Mouse (Mus musculus) embryonic facial prominence, embryonic 15.5 days (tissue): ENCODE data around the gene Clp1. TPM values are rescaled to one million over a fixed set of nuclear protein-coding genes. Genes with fewer than 3 reads are reported as not detected.
A peak's percentile ranks its signal among the peaks of the same experiment; 100 is the strongest.
"Not testable (repeated sequence)": the region's sequence is repeated elsewhere in the genome, so short reads cannot be mapped to it uniquely, and the experiment has no call there.

ENCODE experiments used
- ATAC-seq: fragments of 200-750 bp; cut with Nextera tagmentation; 2 replicates; pipeline ENCODE4 v1.8.0; 2017; ENCODE audit warnings: low read depth, moderate TSS enrichment; ENCODE audit not compliant: insufficient number of reproducible peaks, low FRiP score, low TSS enrichment
- H3K27ac ChIP-seq: fragments of 300-500 bp; sonication (generic); replicated peaks from 2 replicates; pipeline ENCODE4 v1.5.1; 2015; ENCODE audit warnings: mild to moderate bottlenecking, inconsistent platforms
- H3K27me3 ChIP-seq: fragments of 300-500 bp; sonication (generic); 2 replicates; pipeline ENCODE4 v1.6.1; 2015; ENCODE audit warnings: inconsistent platforms
- H3K36me3 ChIP-seq: fragments of 300-500 bp; sonication (generic); 2 replicates; pipeline ENCODE4 v1.6.1; 2015; ENCODE audit warnings: mild to moderate bottlenecking, inconsistent platforms
- H3K4me1 ChIP-seq: fragments of 300-500 bp; sonication (generic); 2 replicates; pipeline ENCODE4 v1.6.1; 2015; ENCODE audit warnings: inconsistent platforms
- H3K4me2 ChIP-seq: fragments of 300-500 bp; sonication (generic); replicated peaks from 2 replicates; pipeline ENCODE4 v1.6.1; 2015; ENCODE audit warnings: mild to moderate bottlenecking, inconsistent platforms
- H3K4me3 ChIP-seq: fragments of 300-500 bp; sonication (generic); replicated peaks from 2 replicates; pipeline ENCODE4 v1.5.1; 2015; ENCODE audit warnings: mild to moderate bottlenecking, inconsistent platforms
- H3K9ac ChIP-seq: fragments of 300-500 bp; sonication (generic); 2 replicates; pipeline ENCODE4 v1.6.1; 2015; ENCODE audit warnings: inconsistent platforms
- H3K9me3 ChIP-seq: fragments of 300-500 bp; sonication (generic); replicated peaks from 2 replicates; pipeline ENCODE4 v1.6.1; 2016; ENCODE audit warnings: inconsistent platforms
- WGBS: fragments of 180-500 bp; shearing (Covaris S2); methylation state at CpG from one replicate; pipeline ENCODE4 v1.1.7; 2015; 5-methylcytosine and 5-hydroxymethylcytosine counted together
- polyA plus RNA-seq: library from polyadenylated mRNA; unstranded; fragments of >200 nt; fragmentation: Nextera tagmentation; extraction: Ambion mirVana; gene quantifications from 2 replicates; pipeline ENCODE4 v1.2.1, GENCODE M21; 2015

The Clp1 gene
- polyA plus RNA-seq, 1 experiment from 2014 or later, result 29.1 TPM

DNA sequence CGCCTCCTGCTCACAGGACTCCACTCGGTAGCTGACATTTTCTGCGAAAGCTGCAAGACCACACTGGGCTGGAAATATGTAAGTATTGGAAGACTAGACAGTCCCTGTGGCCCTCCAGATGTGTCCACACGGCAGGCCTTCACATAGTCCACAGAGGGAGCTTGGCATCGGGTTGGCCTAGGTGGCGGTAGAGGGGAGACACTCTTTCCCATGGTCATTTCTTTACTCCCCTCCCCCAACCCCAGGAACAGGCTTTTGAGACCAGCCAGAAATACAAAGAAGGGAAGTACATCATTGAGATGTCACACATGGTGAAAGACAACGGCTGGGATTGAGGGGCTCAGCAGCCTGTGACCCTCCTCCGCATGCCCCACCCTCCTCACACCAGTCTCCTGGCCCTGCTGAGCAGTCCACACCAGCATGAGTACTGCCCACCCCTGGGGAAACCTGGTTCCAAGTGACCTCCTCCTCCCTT is 10.3 kb upstream of the Clp1 start:
- no peak overlapping the region for H3K9ac ChIP-seq
- ATAC-seq, result no peak
- H3K27me3 ChIP-seq, result no peaks in the 10 kb centered on the region
- no peak overlapping the region for H3K4me3 ChIP-seq
- no peaks in the 10 kb centered on the region for H3K9me3 ChIP-seq
- peak overlapping the region; percentile 2; the same call in 1 of the 2 replicates for H3K27ac ChIP-seq
- H3K4me1 ChIP-seq, result peaks cover 91% of the 10 kb centered on the region
- H3K4me2 ChIP-seq, result 0 out of 2 replicates have a peak overlapping the region, but pooled peaks have one; percentile 26
- WGBS, result 7% methylated on average over 8 of the region's 8 CpGs
- 0 out of 2 replicates have a peak, but pooled peaks cover 5% of the 10 kb centered on the region for H3K36me3 ChIP-seq

- H3K4me2 ChIP-seq, result peak overlapping the region; percentile 26
- 0 out of 2 replicates have a peak, but pooled peaks cover 5% of the 10 kb centered on the region for H3K36me3 ChIP-seq
- H3K27me3 ChIP-seq, result no peaks in the 10 kb centered on the region
- 6% methylated on average over 27 of the region's 27 CpGs for WGBS
- peaks cover 82% of the 10 kb centered on the region for H3K4me1 ChIP-seq
- H3K9me3 ChIP-seq, result no peaks in the 10 kb centered on the region
- H3K4me3 ChIP-seq, result peak overlapping the region; percentile 1; the same call in 1 of the 2 replicates
- H3K27ac ChIP-seq, result no peak overlapping the region
- no peak overlapping the region for H3K9ac ChIP-seq
- ATAC-seq, result no peak
These were observed 9.4 kb upstream of the Clp1 start for GRCm38 (mm10) chr2:84736312-84737161.

DNA sequence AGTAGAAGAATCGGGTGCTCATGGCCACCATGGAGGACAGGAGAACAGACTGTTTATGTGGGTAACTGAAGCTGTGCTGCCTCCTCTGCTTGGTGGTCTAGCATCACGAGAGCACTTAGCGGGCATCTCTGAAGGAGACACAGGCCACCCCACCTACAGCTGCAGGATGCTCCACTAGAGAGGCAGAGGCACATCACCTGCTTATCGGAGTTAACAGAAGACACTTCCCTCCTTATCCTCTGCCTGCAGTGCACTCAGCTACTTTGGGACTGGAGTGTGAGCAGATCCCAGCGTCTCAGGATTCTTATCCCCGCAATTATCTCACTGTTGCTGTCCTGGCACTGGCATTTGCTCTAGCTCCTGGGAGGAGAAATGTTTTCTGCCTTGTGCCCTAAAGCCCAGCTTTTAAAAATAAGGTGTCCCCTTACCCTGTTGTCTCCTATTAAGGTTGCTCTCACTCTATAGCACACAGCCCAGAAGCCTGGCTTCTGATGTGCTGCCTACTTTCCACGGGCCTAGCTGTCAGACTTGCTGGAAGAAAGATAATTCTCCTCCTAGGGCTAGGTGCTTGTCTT is 8.3 kb upstream of the Clp1 start:
- no peak overlapping the region; the same call in 1 of the 2 replicates for H3K27ac ChIP-seq
- ATAC-seq, result no peak
- no peak overlapping the region for H3K9ac ChIP-seq
- no peaks in the 10 kb centered on the region for H3K9me3 ChIP-seq
- 0 out of 2 replicates have a peak, but pooled peaks cover 5% of the 10 kb centered on the region for H3K36me3 ChIP-seq
- H3K27me3 ChIP-seq, result no peaks in the 10 kb centered on the region
- H3K4me3 ChIP-seq, result peak overlapping the region; percentile 49
- peaks cover 71% of the 10 kb centered on the region for H3K4me1 ChIP-seq
- WGBS, result 12% methylated on average over 7 of the region's 7 CpGs
- H3K4me2 ChIP-seq, result peak overlapping the region; percentile 59

DNA sequence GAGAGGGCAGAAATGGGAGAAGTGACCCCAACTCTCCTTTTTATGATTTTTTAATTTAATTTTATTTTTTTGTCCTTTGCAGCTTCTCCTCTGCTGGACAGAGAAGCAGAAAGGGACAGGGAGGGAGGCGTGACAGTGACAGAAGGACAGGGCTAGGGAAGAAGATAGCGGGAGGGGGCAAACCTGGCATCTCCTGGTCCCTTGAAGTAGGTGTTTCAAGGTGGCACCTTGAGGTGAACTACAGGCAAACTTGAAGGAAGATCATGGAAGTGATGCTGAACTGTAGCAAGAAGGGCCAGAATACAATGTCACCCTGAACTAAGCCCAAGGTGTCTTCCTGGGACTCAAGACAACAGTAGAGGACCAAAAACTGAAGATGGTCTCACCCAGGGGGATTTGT is 7.8 kb upstream of the Clp1 start:
- 0 out of 2 replicates have a peak overlapping the region, but pooled peaks have one; percentile 42 for H3K9ac ChIP-seq
- WGBS, result 4% methylated on average over 2 of the region's 2 CpGs
- peak overlapping the region; percentile 59 for H3K4me2 ChIP-seq
- no peaks in the 10 kb centered on the region for H3K9me3 ChIP-seq
- ATAC-seq, result no peak
- H3K27me3 ChIP-seq, result no peaks in the 10 kb centered on the region
- no peak overlapping the region for H3K27ac ChIP-seq
- peaks cover 66% of the 10 kb centered on the region for H3K4me1 ChIP-seq
- H3K4me3 ChIP-seq, result peak overlapping the region; percentile 49
- H3K36me3 ChIP-seq, result 0 out of 2 replicates have a peak, but pooled peaks cover under 1% of the 10 kb centered on the region

GRCm38 (mm10) chr2:84734351-84734864 is 7.3 kb upstream of the Clp1 start:
- WGBS, result 0% methylated on average over 11 of the region's 11 CpGs
- Histone ChIP-seq H3K9ac (peak overlapping the region; percentile 42), H3K36me3 (no peaks in the 10 kb centered on the region), H3K9me3 (no peaks in the 10 kb centered on the region), H3K4me3 (peak overlapping the region; percentile 49), H3K27me3 (no peaks in the 10 kb centered on the region), H3K4me1 (peaks cover 61% of the 10 kb centered on the region), H3K27ac (peak overlapping the region; percentile 53; the same call in 1 of the 2 replicates), H3K4me2 (peak overlapping the region; percentile 59)
- ATAC-seq, result no peak

DNA sequence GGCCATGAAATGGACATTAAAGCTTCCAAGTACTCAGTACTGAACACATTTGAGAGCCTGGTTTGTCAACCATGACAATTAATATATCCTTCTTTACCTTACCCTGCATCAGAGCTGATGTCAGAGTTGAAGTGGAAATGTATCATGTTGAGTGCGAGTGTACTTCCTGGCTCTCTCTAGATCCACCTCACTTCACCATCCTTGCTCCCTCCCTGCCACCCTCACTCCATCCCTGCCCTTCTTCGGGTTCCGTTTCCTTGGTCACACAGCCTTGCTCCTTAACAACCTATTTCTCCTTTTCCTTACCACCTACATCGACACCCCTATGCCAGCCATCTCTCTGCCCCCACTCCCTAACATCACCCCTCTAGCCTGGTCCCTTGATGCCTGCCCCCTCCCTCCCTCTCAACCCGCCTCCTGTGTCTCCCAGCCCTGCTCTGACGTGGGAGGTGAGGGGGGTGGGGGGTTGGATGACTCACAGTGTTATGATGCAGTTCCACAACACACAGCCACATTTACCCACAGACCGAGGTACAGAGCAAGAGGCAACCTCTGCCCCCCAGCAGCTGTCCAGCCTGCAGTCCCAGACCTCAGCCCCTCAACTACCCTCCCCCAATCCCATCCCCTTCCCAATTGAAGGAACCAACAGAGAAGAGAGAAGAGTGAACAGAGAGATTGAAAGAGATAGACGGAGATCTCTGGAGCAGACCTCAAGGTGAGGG is 6.6 kb upstream of the Clp1 start, which contains the start of gene Ypel4:
Ypel4 (plus strand) TSS at position 480 of the 722 bp plus-strand sequence.
- peak; percentile 69 for ATAC-seq
- Histone ChIP-seq H3K9me3 (no peaks in the 10 kb centered on the region), H3K27me3 (no peaks in the 10 kb centered on the region), H3K4me3 (peak within 1 kb of the TSS; percentile 49), H3K9ac (peak within 1 kb of the TSS; percentile 42), H3K36me3 (no peaks in the 10 kb centered on the region), H3K4me2 (peak within 1 kb of the TSS; percentile 59), H3K4me1 (peaks cover 54% of the 10 kb centered on the region), H3K27ac (peak within 1 kb of the TSS; percentile 53; the same call in 1 of the 2 replicates)
- WGBS, result 2% methylated on average over 8 of the region's 8 CpGs

DNA sequence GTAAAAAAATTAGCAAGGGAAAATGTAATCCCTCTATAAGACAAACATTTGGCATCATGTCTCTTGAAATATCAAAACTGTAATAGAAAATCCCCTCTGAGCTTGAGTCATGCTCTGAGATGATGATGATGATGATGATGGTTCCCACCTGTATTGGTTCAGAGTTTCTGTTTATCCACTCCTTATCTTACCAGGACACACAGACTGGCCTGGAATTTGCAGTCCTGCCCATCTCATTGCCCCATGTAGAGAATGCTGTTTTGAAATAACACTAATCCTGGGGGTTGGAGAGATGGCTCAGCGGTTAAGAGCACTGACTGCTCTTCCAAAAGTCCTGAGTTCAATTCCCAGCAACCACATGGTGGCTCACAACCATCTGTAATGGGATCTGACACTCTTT is 5.2 kb upstream of the Clp1 start:
- no peaks in the 10 kb centered on the region for H3K9me3 ChIP-seq
- no peak overlapping the region for H3K4me3 ChIP-seq
- H3K4me2 ChIP-seq, result no peak overlapping the region
- no peak overlapping the region for H3K9ac ChIP-seq
- H3K4me1 ChIP-seq, result peaks cover 40% of the 10 kb centered on the region
- H3K27ac ChIP-seq, result no peak overlapping the region
- no peaks in the 10 kb centered on the region for H3K36me3 ChIP-seq
- 77% methylated on average over 1 of the region's 1 CpGs for WGBS
- H3K27me3 ChIP-seq, result no peaks in the 10 kb centered on the region
- no peak for ATAC-seq

DNA sequence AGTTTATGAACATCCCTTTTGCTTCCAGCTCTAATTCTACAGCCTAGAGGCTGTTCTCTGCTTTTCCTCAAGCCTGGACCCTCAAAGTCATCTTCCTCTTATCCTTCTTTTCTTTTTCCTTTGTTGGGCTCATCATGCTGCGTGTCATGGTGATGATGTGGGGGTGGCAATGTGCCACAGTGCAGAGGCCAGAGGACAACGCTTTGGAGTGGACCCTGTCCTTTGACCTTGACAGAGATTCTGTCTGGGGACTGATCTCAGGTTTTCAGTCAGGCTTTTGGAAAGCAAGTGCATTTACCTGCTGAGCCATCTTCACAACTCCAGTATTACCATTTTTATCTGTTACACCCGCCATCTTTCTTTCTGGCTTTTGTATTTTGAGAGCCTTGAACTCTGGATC is 4.1 kb upstream of the Clp1 start:
- Histone ChIP-seq H3K27me3 (no peaks in the 10 kb centered on the region), H3K4me3 (no peak overlapping the region), H3K9me3 (no peaks in the 10 kb centered on the region), H3K4me1 (peaks cover 34% of the 10 kb centered on the region), H3K4me2 (no peak overlapping the region), H3K27ac (no peak overlapping the region), H3K36me3 (no peaks in the 10 kb centered on the region), H3K9ac (no peak overlapping the region)
- ATAC-seq, result no peak
- 74% methylated on average over 3 of the region's 3 CpGs for WGBS

DNA sequence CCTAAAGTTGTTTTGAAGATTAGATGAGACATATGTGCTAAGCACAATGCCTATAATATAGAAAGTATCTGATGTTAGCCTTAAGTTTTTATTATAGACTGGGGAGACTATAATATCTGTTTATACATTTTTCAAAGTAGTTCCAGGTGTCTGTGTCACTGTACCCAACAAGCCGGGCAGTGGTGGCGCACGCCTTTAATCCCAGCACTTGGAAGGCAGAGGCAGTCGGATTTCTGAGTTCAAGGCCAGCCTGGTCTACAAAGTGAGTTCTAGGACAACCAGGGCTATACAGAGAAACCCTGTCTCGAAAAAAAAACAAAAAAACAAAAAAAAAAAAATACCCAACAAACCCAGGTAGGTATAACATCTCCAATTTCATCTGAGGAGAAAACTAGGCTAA is 1.0 kb upstream of the Clp1 start:
- H3K9me3 ChIP-seq, H3K4me2 ChIP-seq, ATAC-seq, H3K27ac ChIP-seq, H3K27me3 ChIP-seq, H3K9ac ChIP-seq, H3K4me3 ChIP-seq: not testable (repeated sequence)
- Histone ChIP-seq H3K36me3 (peaks cover 13% of the 10 kb centered on the region), H3K4me1 (peaks cover 14% of the 10 kb centered on the region)
- WGBS, result 78% methylated on average over 5 of the region's 5 CpGs

DNA sequence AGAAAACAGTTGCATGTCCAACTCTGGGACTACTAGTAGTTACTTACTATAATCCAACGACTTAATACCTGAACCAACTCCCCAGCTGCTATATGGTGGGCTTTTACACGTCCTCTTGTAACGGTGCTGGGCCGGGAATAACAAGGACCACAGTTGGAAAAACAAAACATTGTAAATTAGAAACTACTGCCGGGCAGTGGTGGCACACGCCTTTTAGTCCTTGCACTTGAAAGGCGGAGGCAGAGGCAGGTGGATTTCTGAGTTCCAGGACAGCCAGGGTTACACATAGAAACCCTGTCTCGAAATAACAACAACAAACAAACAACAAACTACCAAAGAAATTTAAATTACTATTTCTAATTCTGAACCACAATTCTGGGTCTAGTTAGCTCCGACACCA is 434 bp downstream of the Clp1 start:
- H3K27ac ChIP-seq, result peak overlapping the region; percentile 45; the same call in 1 of the 2 replicates
- H3K4me2 ChIP-seq, result peak overlapping the region; percentile 75
- peaks cover 14% of the 10 kb centered on the region for H3K4me1 ChIP-seq
- H3K36me3 ChIP-seq, result peaks cover 20% of the 10 kb centered on the region
- no peaks in the 10 kb centered on the region for H3K9me3 ChIP-seq
- ATAC-seq, result no peak
- no peaks in the 10 kb centered on the region for H3K27me3 ChIP-seq
- 3% methylated on average over 9 of the region's 9 CpGs for WGBS
- H3K9ac ChIP-seq, result peak overlapping the region; percentile 46
- peak overlapping the region; percentile 67 for H3K4me3 ChIP-seq
